8 mouse cellular contexts compared by ENCODE assay signal in genomic region chrX:99808375-99808774, GRCm38 (mm10). TPM values are rescaled to one million over a fixed set of nuclear protein-coding genes. Genes with fewer than 3 reads are reported as not detected.
A peak's percentile ranks its signal among the peaks of the same experiment; 100 is the strongest.
DNase-seq lines count a peak whose midpoint lies in the region; ATAC-seq and TF ChIP-seq lines count a peak whose summit lies in the region.

No protein-coding gene starts in this region.

- peak; percentile 35 to 48 for DNase-seq in cerebellum, adult 2 months
- DNase-seq in cerebellum, adult 9-11 months, result no peak
- peak; percentile 34 to 40 for DNase-seq in left cerebral cortex, adult 18-20 months (ENCODE audit: low spot score in 2 of 2)
- no peak for DNase-seq in left cerebral cortex, adult 8-10 months (ENCODE audit: low spot score in 2 of 2)
- DNase-seq in adipocyte (ENCODE audit: low spot score), result peak; percentile 44
- DNase-seq in hindbrain, postnatal 0 days (ENCODE audit: low spot score), result peak; percentile 52
- no peak for DNase-seq in urinary bladder, postnatal 14 days (ENCODE audit: low spot score)

- no peaks in the 10 kb centered on the region for H3K36me3 ChIP-seq in hindbrain, postnatal 0 days (ENCODE audit: insufficient read depth, low read length)

- WGBS in cerebellum, adult 2 months, result 26% methylated on average over 1 of the region's 1 CpGs
- WGBS in hindbrain, postnatal 0 days, result 56% methylated on average over 1 of the region's 1 CpGs

- no peaks in the 10 kb centered on the region for H3K27me3 ChIP-seq in cerebellum, adult 2 months (ENCODE audit: control insufficient read depth, insufficient read depth, low read length)
- H3K27me3 ChIP-seq in hindbrain, postnatal 0 days (ENCODE audit: insufficient read depth, low read length), result no peaks in the 10 kb centered on the region

- no peaks in the 10 kb centered on the region for H3K9me3 ChIP-seq in hindbrain, postnatal 0 days (ENCODE audit: low read length)

- H3K9ac ChIP-seq in hindbrain, postnatal 0 days (replicated peaks; ENCODE audit: low read length), result no peak overlapping the region

- ATAC-seq in hindbrain, postnatal 0 days, result no peak
- no peak for ATAC-seq in erythroid progenitor cell, adult 5-6 weeks (replicated peaks; ENCODE audit: low FRiP score, poor library complexity, severe bottlenecking)

- H3K27ac ChIP-seq in cerebellum, adult 2 months (ENCODE audit: insufficient read depth, low read length), result no peak overlapping the region
- H3K27ac ChIP-seq in hindbrain, postnatal 0 days, result no peak overlapping the region

- no peaks in the 10 kb centered on the region for H3K4me1 ChIP-seq in cerebellum, adult 2 months (ENCODE audit: control insufficient read depth, insufficient read depth, low read length)
- H3K4me1 ChIP-seq in hindbrain, postnatal 0 days (ENCODE audit: insufficient read depth, low read length), result no peaks in the 10 kb centered on the region

- H3K4me3 ChIP-seq in cerebellum, adult 2 months (replicated peaks; ENCODE audit: insufficient read depth, low read depth, low read length), result no peak overlapping the region
- no peak overlapping the region for H3K4me3 ChIP-seq in hindbrain, postnatal 0 days (ENCODE audit: low read length)

- no peak for TF ChIP-seq POLR2A in cerebellum, adult 2 months (IDR thresholded peaks at IDR 0.05; ENCODE audit: borderline replicate concordance, insufficient read depth, low read length)

- H3K4me2 ChIP-seq in hindbrain, postnatal 0 days (ENCODE audit: low read depth, low read length), result no peak overlapping the region

- peak; percentile 42; the same call in 1 of the 2 replicates for TF ChIP-seq CTCF in cerebellum, adult 2 months (IDR thresholded peaks at IDR 0.05; ENCODE audit: borderline replicate concordance, insufficient read depth, low read depth, low read length)
- peak; percentile 60 for TF ChIP-seq CTCF in hindbrain, postnatal 0 days (IDR thresholded peaks at IDR 0.05; ENCODE audit: low read depth)

RNA-seq across cellular contexts. Expression of gene Tmem28, which starts 12.4 kb away (rescaled TPM):
- polyA plus RNA-seq in cerebellum, adult 2 months (2012; rRNA removed), result 11.3 and 11.7 TPM in 2 replicates
- total RNA-seq in left cerebral cortex, adult 18-20 months (2021), result 10 to 100 TPM; 18.6 to 19.6 TPM
- total RNA-seq in left cerebral cortex, adult 8-10 months (2022), result 10 to 100 TPM; 15.2 to 17.1 (median 16.2) TPM
- total RNA-seq in hindbrain, postnatal 0 days (2014; rRNA removed), result 10.4 and 12.4 TPM in 2 replicates
- 1.1 and 1.2 TPM in 2 replicates for polyA plus RNA-seq in hindbrain, postnatal 0 days (2015; fragmentation: Nextera tagmentation; extraction: Ambion mirVana)
- total RNA-seq in erythroid progenitor cell, adult 5-6 weeks (2015; ENCODE audit: low replicate concordance), result not detected in 2 replicates
- not detected in 2 replicates for total RNA-seq in erythroid progenitor cell, adult 5-6 weeks (2017; ENCODE audit: low replicate concordance)

Comparison
In these comparisons a context has a peak if more than half of its experiments do, and no peak if none do; other contexts are left out.
1. DNase-seq: peak in cerebellum, adult 2 months (2 of 2), left cerebral cortex, adult 18-20 months (2 of 2), adipocyte (single experiment) and hindbrain, postnatal 0 days (single experiment); none in cerebellum, adult 9-11 months (single experiment), left cerebral cortex, adult 8-10 months (0 of 2) and urinary bladder, postnatal 14 days (single experiment).
2. RNA of gene Tmem28, which starts 12.4 kb away (total RNA-seq): 18.6 to 19.6 TPM in left cerebral cortex, adult 18-20 months, 15.2 to 17.1 TPM in left cerebral cortex, adult 8-10 months and 10.4 to 12.4 TPM in hindbrain, postnatal 0 days; not detected in erythroid progenitor cell, adult 5-6 weeks; every median in the first group is over 10 times any median in the second.